Mouse (Mus musculus) G1E (cell line): Measurements from ENCODE around the gene Gucy2c.

Source experiments
- CTCF ChIP-seq: IDR thresholded peaks from 2 replicates; pipeline ENCODE4 v1.5.1; 2012; ENCODE audit warnings: low read depth, low read length, inconsistent platforms, mixed read lengths
- GATA1 ChIP-seq: IDR thresholded peaks from 2 replicates; pipeline ENCODE4 v1.6.1; 2012; ENCODE audit warnings: borderline replicate concordance, low read length, inconsistent platforms, mixed read lengths
- GATA2 ChIP-seq: IDR thresholded peaks from 2 replicates; pipeline ENCODE4 v1.6.1; 2012; ENCODE audit warnings: low read depth, low read length, inconsistent platforms, borderline replicate concordance
- TAL1 ChIP-seq: conservative IDR thresholded peaks from 2 replicates; pipeline ENCODE4 v1.6.1; 2012; ENCODE audit warnings: low read depth, low read length, inconsistent platforms, mixed read lengths

DNA sequence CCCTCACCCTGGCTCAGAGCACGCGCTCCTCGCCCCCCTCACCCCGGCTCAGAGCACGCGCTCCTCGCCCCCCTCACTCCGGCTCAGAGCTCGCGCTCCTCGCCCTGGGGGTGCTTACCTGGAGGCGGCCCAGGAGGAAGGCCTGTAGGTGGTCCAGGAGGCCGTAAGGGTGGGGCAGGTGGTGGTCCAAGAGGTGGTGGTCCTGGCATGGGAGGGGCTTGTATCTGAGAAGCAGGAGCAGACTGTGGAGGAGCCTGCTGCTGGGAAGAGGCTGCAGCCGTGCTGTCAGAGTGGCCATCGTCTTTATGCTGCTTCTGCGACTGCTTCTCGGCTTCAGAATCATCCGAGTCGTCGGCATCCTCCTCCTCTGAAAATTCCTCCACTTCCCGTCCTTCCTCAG is 35.3 kb upstream of the Gucy2c start:
- TF ChIP-seq GATA2 (no peak), GATA1 (no peak), CTCF (no peak), TAL1 (no peak)
